Mouse (Mus musculus): ENCODE measurements around the gene Zdhhc23. TPM values are rescaled to one million over a fixed set of nuclear protein-coding genes. Genes with fewer than 3 reads are reported as not detected.

Gene Zdhhc23
- polyA plus RNA-seq, 1 experiment from 2014 or later = 2.0 TPM

DNA sequence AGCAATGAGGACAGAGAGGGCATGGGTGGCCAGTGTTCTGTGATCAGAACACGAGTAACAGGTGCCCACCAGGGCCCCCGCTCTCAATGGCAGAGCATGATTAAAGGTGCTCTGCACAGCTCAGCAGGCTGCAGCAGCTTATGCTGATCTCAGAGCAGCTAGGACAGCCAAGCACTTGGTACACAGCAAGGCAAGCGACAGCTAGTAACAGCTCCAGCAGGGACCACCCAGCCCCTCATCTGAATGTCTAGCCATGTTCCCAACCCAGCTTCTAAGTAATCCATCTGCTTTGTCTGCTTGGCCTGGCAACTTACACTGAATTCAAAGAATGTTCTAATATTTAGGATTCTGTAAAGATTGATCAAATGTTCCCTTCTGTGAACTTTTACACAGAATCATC lies 15.8 kb downstream of the Zdhhc23 start:
- Histone ChIP-seq H3K4me1 (replicated peaks; ENCODE audit: control insufficient read depth, insufficient read depth, low read length) (no peaks in the 10 kb centered on the region), H3K9ac (ENCODE audit: low read depth, low read length) (no peak overlapping the region), H3K4me3 (ENCODE audit: low read depth, low read length) (no peak overlapping the region), H3K36me3 (ENCODE audit: control insufficient read depth, insufficient read depth) (peaks cover 7% of the 10 kb centered on the region; the same call in 1 of the 2 replicates), H3K27ac (ENCODE audit: low read depth, low read length) (no peak overlapping the region), H3K4me2 (replicated peaks; ENCODE audit: low read depth) (no peak overlapping the region), H3K27me3 (replicated peaks; ENCODE audit: control insufficient read depth, insufficient read depth, low read length) (no peaks in the 10 kb centered on the region), H3K9me3 (ENCODE audit: control insufficient read depth) (no peaks in the 10 kb centered on the region)
- ATAC-seq = no peak
- 81% methylated on average over 3 of the region's 3 CpGs for WGBS
- no peak for TF ChIP-seq CTCF (IDR thresholded peaks at IDR 0.05; ENCODE audit: low read depth)

GRCm38 (mm10) chr16:43963291-43963690 lies 16.3 kb downstream of the Zdhhc23 start:
- no peaks in the 10 kb centered on the region for H3K9me3 ChIP-seq (ENCODE audit: control insufficient read depth)
- H3K4me1 ChIP-seq (replicated peaks; ENCODE audit: control insufficient read depth, insufficient read depth, low read length) = no peaks in the 10 kb centered on the region
- no peak for TF ChIP-seq CTCF (IDR thresholded peaks at IDR 0.05; ENCODE audit: low read depth)
- WGBS = 96% methylated on average over 9 of the region's 9 CpGs
- ATAC-seq = no peak
- no peak overlapping the region for H3K27ac ChIP-seq (ENCODE audit: low read depth, low read length)
- H3K36me3 ChIP-seq (ENCODE audit: control insufficient read depth, insufficient read depth) = peaks cover 7% of the 10 kb centered on the region; the same call in 1 of the 2 replicates
- H3K27me3 ChIP-seq (replicated peaks; ENCODE audit: control insufficient read depth, insufficient read depth, low read length) = no peaks in the 10 kb centered on the region
- no peak overlapping the region for H3K4me2 ChIP-seq (replicated peaks; ENCODE audit: low read depth)
- H3K4me3 ChIP-seq (ENCODE audit: low read depth, low read length) = no peak overlapping the region
- H3K9ac ChIP-seq (ENCODE audit: low read depth, low read length) = no peak overlapping the region

- H3K9me3 ChIP-seq (ENCODE audit: control insufficient read depth) = no peaks in the 10 kb centered on the region
- no peaks in the 10 kb centered on the region for H3K27me3 ChIP-seq (replicated peaks; ENCODE audit: control insufficient read depth, insufficient read depth, low read length)
- no peaks in the 10 kb centered on the region for H3K36me3 ChIP-seq (ENCODE audit: control insufficient read depth, insufficient read depth)
- no peak overlapping the region for H3K9ac ChIP-seq (ENCODE audit: low read depth, low read length)
- TF ChIP-seq CTCF (IDR thresholded peaks at IDR 0.05; ENCODE audit: low read depth) = no peak
- WGBS = 89% methylated on average over 4 of the region's 4 CpGs
- H3K4me1 ChIP-seq (replicated peaks; ENCODE audit: control insufficient read depth, insufficient read depth, low read length) = no peaks in the 10 kb centered on the region
- H3K4me3 ChIP-seq (ENCODE audit: low read depth, low read length) = no peak overlapping the region
- no peak for ATAC-seq
- no peak overlapping the region for H3K4me2 ChIP-seq (replicated peaks; ENCODE audit: low read depth)
- H3K27ac ChIP-seq (ENCODE audit: low read depth, low read length) = no peak overlapping the region
Observed at GRCm38 (mm10) chr16:43958038-43958437, 21.6 kb downstream of the Zdhhc23 start.

DNA sequence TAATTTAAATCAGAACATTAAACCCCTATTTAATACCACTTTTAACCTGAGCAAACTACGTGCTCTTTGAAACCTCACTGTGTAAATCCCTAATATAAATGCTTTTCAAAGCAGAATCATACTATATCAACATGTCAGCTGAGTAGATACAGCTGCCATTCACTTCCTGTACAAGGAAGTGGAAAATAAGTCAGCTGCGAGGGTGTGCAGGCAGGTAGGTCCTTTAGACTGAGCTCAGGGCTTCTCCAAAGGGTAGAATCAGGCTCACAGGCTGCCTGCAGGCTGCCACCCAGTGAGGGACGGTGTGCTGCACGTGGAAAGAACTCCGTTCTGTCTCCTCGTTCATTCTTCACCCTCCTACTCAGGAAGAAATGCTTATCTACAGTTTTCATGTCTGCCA lies 24.7 kb downstream of the Zdhhc23 start:
- H3K4me1 ChIP-seq (replicated peaks; ENCODE audit: control insufficient read depth, insufficient read depth, low read length) = no peaks in the 10 kb centered on the region
- no peak overlapping the region for H3K4me3 ChIP-seq (ENCODE audit: low read depth, low read length)
- no peaks in the 10 kb centered on the region for H3K9me3 ChIP-seq (ENCODE audit: control insufficient read depth)
- no peaks in the 10 kb centered on the region; the same call in 1 of the 2 replicates for H3K36me3 ChIP-seq (ENCODE audit: control insufficient read depth, insufficient read depth)
- H3K27me3 ChIP-seq (replicated peaks; ENCODE audit: control insufficient read depth, insufficient read depth, low read length) = no peaks in the 10 kb centered on the region
- 65% methylated on average over 6 of the region's 6 CpGs for WGBS
- H3K9ac ChIP-seq (ENCODE audit: low read depth, low read length) = no peak overlapping the region
- H3K4me2 ChIP-seq (replicated peaks; ENCODE audit: low read depth) = no peak overlapping the region
- no peak overlapping the region for H3K27ac ChIP-seq (ENCODE audit: low read depth, low read length)
- no peak for ATAC-seq
- no peak for TF ChIP-seq CTCF (IDR thresholded peaks at IDR 0.05; ENCODE audit: low read depth)

DNA sequence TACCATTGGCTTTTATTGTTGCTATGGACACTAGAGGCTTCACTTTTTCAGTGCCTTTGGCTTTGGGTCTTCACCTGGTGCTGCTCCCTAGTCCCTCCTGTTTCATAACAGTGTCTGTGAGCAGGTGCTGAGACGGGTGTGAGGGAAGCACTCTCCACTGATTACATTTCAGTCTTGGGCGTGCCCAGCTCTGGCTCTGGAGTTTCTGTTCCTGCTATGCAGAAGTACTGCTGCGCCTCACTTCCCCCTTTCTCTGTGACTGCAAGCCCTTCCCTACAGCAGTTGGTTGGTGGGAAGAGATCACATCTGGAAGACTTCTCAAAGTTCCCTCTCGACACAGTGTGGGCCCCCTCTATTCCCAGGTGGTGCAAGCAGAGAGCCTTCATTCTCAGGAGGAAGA lies 28.0 kb downstream of the Zdhhc23 start:
- no peak; the same call in 1 of the 2 replicates for ATAC-seq
- Histone ChIP-seq H3K27ac (ENCODE audit: low read depth, low read length) (no peak overlapping the region), H3K4me3 (ENCODE audit: low read depth, low read length) (no peak overlapping the region), H3K9me3 (ENCODE audit: control insufficient read depth) (no peaks in the 10 kb centered on the region), H3K36me3 (ENCODE audit: control insufficient read depth, insufficient read depth) (no peaks in the 10 kb centered on the region; the same call in 1 of the 2 replicates), H3K9ac (ENCODE audit: low read depth, low read length) (no peak overlapping the region), H3K4me2 (replicated peaks; ENCODE audit: low read depth) (no peak overlapping the region), H3K4me1 (replicated peaks; ENCODE audit: control insufficient read depth, insufficient read depth, low read length) (no peaks in the 10 kb centered on the region), H3K27me3 (replicated peaks; ENCODE audit: control insufficient read depth, insufficient read depth, low read length) (no peaks in the 10 kb centered on the region)
- no peak for TF ChIP-seq CTCF (IDR thresholded peaks at IDR 0.05; ENCODE audit: low read depth)
- WGBS = 49% methylated on average over 4 of the region's 4 CpGs

- 65% methylated on average over 3 of the region's 3 CpGs for WGBS
- H3K9me3 ChIP-seq (ENCODE audit: control insufficient read depth) = no peaks in the 10 kb centered on the region
- no peak for TF ChIP-seq CTCF (IDR thresholded peaks at IDR 0.05; ENCODE audit: low read depth)
- H3K36me3 ChIP-seq (ENCODE audit: control insufficient read depth, insufficient read depth) = no peaks in the 10 kb centered on the region
- no peak overlapping the region for H3K4me3 ChIP-seq (ENCODE audit: low read depth, low read length)
- no peak overlapping the region for H3K9ac ChIP-seq (ENCODE audit: low read depth, low read length)
- no peak overlapping the region for H3K27ac ChIP-seq (ENCODE audit: low read depth, low read length)
- ATAC-seq = no peak
- no peaks in the 10 kb centered on the region for H3K4me1 ChIP-seq (replicated peaks; ENCODE audit: control insufficient read depth, insufficient read depth, low read length)
- no peak overlapping the region for H3K4me2 ChIP-seq (replicated peaks; ENCODE audit: low read depth)
- no peaks in the 10 kb centered on the region for H3K27me3 ChIP-seq (replicated peaks; ENCODE audit: control insufficient read depth, insufficient read depth, low read length)
Observed at GRCm38 (mm10) chr16:43945869-43946268, 33.7 kb downstream of the Zdhhc23 start.

- no peaks in the 10 kb centered on the region for H3K27me3 ChIP-seq (replicated peaks; ENCODE audit: control insufficient read depth, insufficient read depth, low read length)
- no peak overlapping the region for H3K4me2 ChIP-seq (replicated peaks; ENCODE audit: low read depth)
- no peak overlapping the region for H3K27ac ChIP-seq (ENCODE audit: low read depth, low read length)
- no peak overlapping the region for H3K4me3 ChIP-seq (ENCODE audit: low read depth, low read length)
- no peaks in the 10 kb centered on the region for H3K4me1 ChIP-seq (replicated peaks; ENCODE audit: control insufficient read depth, insufficient read depth, low read length)
- no peaks in the 10 kb centered on the region for H3K9me3 ChIP-seq (ENCODE audit: control insufficient read depth)
- H3K9ac ChIP-seq (ENCODE audit: low read depth, low read length) = no peak overlapping the region
- WGBS = 73% methylated on average over 3 of the region's 3 CpGs
- H3K36me3 ChIP-seq (ENCODE audit: control insufficient read depth, insufficient read depth) = no peaks in the 10 kb centered on the region
- no peak for ATAC-seq
- no peak for TF ChIP-seq CTCF (IDR thresholded peaks at IDR 0.05; ENCODE audit: low read depth)
Observed at GRCm38 (mm10) chr16:43945351-43945750, 34.2 kb downstream of the Zdhhc23 start.

Measured in intestine, postnatal 0 days (tissue).